Mouse (Mus musculus) hindbrain, embryonic 11.5 days (tissue): ENCODE data around the gene Atl1. TPM values are rescaled to one million over a fixed set of nuclear protein-coding genes. Genes with fewer than 3 reads are reported as not detected.
A peak's percentile ranks its signal among the peaks of the same experiment; 100 is the strongest.

Experiments used
- ATAC-seq: fragments of 200-750 bp; cut with Nextera tagmentation; 2 replicates; pipeline ENCODE4 v1.8.0; 2017; ENCODE audit warnings: mild to moderate bottlenecking, moderate TSS enrichment, moderate library complexity; ENCODE audit not compliant: low FRiP score
- DNase-seq: peaks from one replicate; pipeline ENCODE4 v3.0.0-alpha.2; 2015; ENCODE audit warnings: low spot score
- H3K27ac ChIP-seq: fragments of 300-500 bp; sonication (generic); 2 replicates; pipeline ENCODE4 v1.5.1; 2014; ENCODE audit warnings: mild to moderate bottlenecking, low read depth, low read length
- H3K27me3 ChIP-seq: fragments of 300-500 bp; sonication (generic); 2 replicates; pipeline ENCODE4 v1.6.1; 2014; ENCODE audit warnings: mild to moderate bottlenecking, low read length, moderate library complexity, mixed read lengths; ENCODE audit not compliant: control insufficient read depth, insufficient read depth
- H3K36me3 ChIP-seq: fragments of 300-500 bp; sonication (generic); 2 replicates; pipeline ENCODE4 v1.6.1; 2014; ENCODE audit warnings: mild to moderate bottlenecking, low read length, moderate library complexity, mixed read lengths; ENCODE audit not compliant: control insufficient read depth, insufficient read depth
- H3K4me1 ChIP-seq: fragments of 300-500 bp; sonication (generic); replicated peaks from 2 replicates; pipeline ENCODE4 v1.6.1; 2014; ENCODE audit warnings: low read length, mixed read lengths; ENCODE audit not compliant: control insufficient read depth, insufficient read depth
- H3K4me2 ChIP-seq: fragments of 300-500 bp; sonication (generic); replicated peaks from 2 replicates; pipeline ENCODE4 v1.6.1; 2014; ENCODE audit warnings: mild to moderate bottlenecking, low read depth, low read length
- H3K4me3 ChIP-seq: fragments of 300-500 bp; sonication (generic); 2 replicates; pipeline ENCODE4 v1.5.1; 2014; ENCODE audit warnings: low read depth, low read length
- H3K9ac ChIP-seq: fragments of 300-500 bp; sonication (generic); 2 replicates; pipeline ENCODE4 v1.6.1; 2014; ENCODE audit warnings: low read depth, low read length
- H3K9me3 ChIP-seq: fragments of 300-500 bp; sonication (generic); 2 replicates; pipeline ENCODE4 v1.6.1; 2016; ENCODE audit warnings: low read length; ENCODE audit not compliant: control insufficient read depth
- WGBS: fragments of 180-500 bp; shearing (Covaris S2); extraction: QIAGEN DNeasy Blood & Tissue Kit; methylation state at CpG from one replicate; pipeline ENCODE4 v1.1.7; 2014; 5-methylcytosine and 5-hydroxymethylcytosine counted together
- polyA plus RNA-seq: library from polyadenylated mRNA; unstranded; fragments of >200 nt; fragmentation: Nextera tagmentation; extraction: Ambion mirVana; gene quantifications from 2 replicates; pipeline ENCODE4 v1.2.1, GENCODE M21; 2014

The Atl1 gene
- polyA plus RNA-seq, 1 experiment from 2014 or later = 54.7 TPM

GRCm38 (mm10) chr12:69973666-69974065 is 81.3 kb downstream of the Atl1 start:
- H3K4me1 ChIP-seq = no peaks in the 10 kb centered on the region
- no peak for DNase-seq
- ATAC-seq = no peak

GRCm38 (mm10) chr12:69976688-69977087 is 84.3 kb downstream of the Atl1 start:
- H3K9ac ChIP-seq = no peak overlapping the region
- no peaks in the 10 kb centered on the region for H3K9me3 ChIP-seq
- no peaks in the 10 kb centered on the region for H3K27me3 ChIP-seq
- H3K4me1 ChIP-seq = no peaks in the 10 kb centered on the region
- ATAC-seq = no peak
- DNase-seq = no peak
- H3K4me3 ChIP-seq = no peak overlapping the region
- no peak overlapping the region for H3K27ac ChIP-seq
- H3K36me3 ChIP-seq = no peaks in the 10 kb centered on the region
- H3K4me2 ChIP-seq = no peak overlapping the region
- 89% methylated on average over 6 of the region's 6 CpGs for WGBS

More at GRCm38 (mm10) chr12:69973666-69974065, 81.3 kb downstream of the Atl1 start:
- Histone ChIP-seq H3K4me3 (no peak overlapping the region), H3K27ac (no peak overlapping the region), H3K36me3 (no peaks in the 10 kb centered on the region), H3K9ac (no peak overlapping the region), H3K27me3 (no peaks in the 10 kb centered on the region), H3K4me2 (no peak overlapping the region), H3K9me3 (no peaks in the 10 kb centered on the region)

- Histone ChIP-seq H3K9ac (no peak overlapping the region), H3K4me1 (no peaks in the 10 kb centered on the region), H3K27ac (no peak overlapping the region), H3K27me3 (no peaks in the 10 kb centered on the region), H3K9me3 (no peaks in the 10 kb centered on the region), H3K36me3 (no peaks in the 10 kb centered on the region), H3K4me2 (no peak overlapping the region), H3K4me3 (no peak overlapping the region)
- WGBS = 78% methylated on average over 9 of the region's 9 CpGs
- DNase-seq (no peak), ATAC-seq (no peak)
Observed at GRCm38 (mm10) chr12:69977376-69977998, 85.1 kb downstream of the Atl1 start.

DNA sequence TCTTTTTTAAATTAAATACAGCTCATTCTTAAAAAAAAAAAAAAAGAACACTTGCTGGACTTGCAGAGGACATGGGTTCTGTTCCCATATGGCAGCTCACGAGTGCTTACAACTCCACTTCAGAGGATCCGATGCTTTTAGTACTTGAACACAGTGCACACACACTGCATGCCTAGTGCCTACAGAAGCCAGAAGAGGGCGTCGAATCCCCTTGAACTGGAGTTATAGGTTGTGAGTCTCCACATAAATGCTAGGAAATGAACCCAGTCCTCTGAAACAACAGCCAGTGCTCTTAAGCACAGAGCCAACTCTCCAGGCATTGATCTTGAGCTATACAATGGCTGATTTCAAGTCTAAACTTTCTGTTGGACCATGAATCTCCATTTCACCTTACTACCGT is 90.5 kb downstream of the Atl1 start:
- Histone ChIP-seq H3K9me3 (no peaks in the 10 kb centered on the region), H3K4me1 (0 out of 2 replicates have a peak, but pooled peaks cover 2% of the 10 kb centered on the region), H3K9ac (no peak overlapping the region), H3K4me3 (no peak overlapping the region), H3K36me3 (no peaks in the 10 kb centered on the region), H3K4me2 (no peak overlapping the region), H3K27ac (no peak overlapping the region), H3K27me3 (no peaks in the 10 kb centered on the region)
- ATAC-seq (no peak), DNase-seq (peak; percentile 40)
- WGBS = 78% methylated on average over 5 of the region's 5 CpGs

GRCm38 (mm10) chr12:69985546-69985945 is 93.1 kb downstream of the Atl1 start:
- Histone ChIP-seq H3K4me3 (peak overlapping the region; percentile 84), H3K27me3 (no peaks in the 10 kb centered on the region), H3K4me1 (0 out of 2 replicates have a peak, but pooled peaks cover 2% of the 10 kb centered on the region), H3K27ac (no peak overlapping the region), H3K4me2 (peak overlapping the region; percentile 72), H3K36me3 (no peaks in the 10 kb centered on the region), H3K9me3 (no peaks in the 10 kb centered on the region), H3K9ac (peak overlapping the region; percentile 92; the same call in 1 of the 2 replicates)
- ATAC-seq (no peak), DNase-seq (no peak)
- WGBS = 46% methylated on average over 4 of the region's 4 CpGs

GRCm38 (mm10) chr12:69986241-69986762 is 93.9 kb downstream of the Atl1 start:
- H3K4me3 ChIP-seq = peak overlapping the region; percentile 84
- peak overlapping the region; percentile 72 for H3K4me2 ChIP-seq
- ATAC-seq (peak; percentile 62), DNase-seq (peak; percentile 58)
- H3K9ac ChIP-seq = peak overlapping the region; percentile 92
- peak overlapping the region; percentile 89 for H3K27ac ChIP-seq
- under 1% methylated on average over 35 of the region's 36 CpGs for WGBS
- H3K27me3 ChIP-seq = no peaks in the 10 kb centered on the region
- no peaks in the 10 kb centered on the region for H3K36me3 ChIP-seq
- no peaks in the 10 kb centered on the region for H3K9me3 ChIP-seq
- 0 out of 2 replicates have a peak, but pooled peaks cover 2% of the 10 kb centered on the region for H3K4me1 ChIP-seq

DNA sequence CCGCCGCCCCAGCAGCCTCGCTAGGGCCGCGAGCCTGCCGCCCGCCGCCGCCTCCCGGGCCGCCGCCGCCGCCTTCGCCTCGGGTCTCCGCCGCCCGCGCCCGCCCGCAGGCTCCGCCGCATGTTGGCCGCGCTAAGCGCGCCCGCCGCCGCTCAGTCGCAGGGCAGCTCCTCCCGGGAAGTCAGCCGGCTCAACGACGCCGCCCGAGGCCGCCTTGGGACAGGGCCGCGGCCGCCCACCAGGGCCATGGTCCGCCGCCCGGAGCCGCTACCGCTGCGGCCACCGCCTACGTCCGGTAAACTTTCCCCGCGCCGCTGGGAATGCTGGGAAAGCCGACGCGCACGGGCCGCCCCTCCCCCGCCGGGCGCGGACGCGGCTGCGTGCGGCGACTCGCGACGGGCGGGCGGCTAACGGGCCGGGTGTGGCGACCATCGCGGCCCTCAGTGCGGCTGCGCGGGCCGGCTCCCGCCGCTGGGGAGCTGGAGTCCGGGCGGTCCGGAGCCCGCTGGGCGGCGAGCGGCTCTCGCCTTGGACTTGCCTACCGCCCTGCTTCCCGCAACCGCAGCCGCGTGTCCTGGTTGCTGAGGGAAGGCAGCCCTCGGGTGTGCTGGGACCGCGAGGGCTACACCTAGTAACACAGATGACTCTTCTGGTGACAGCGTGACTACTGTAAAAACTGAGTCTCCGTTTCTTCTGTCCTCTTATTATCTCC is 94.5 kb downstream of the Atl1 start, which contains the start of gene Sav1:
Gene Sav1 (minus strand): TSS at position 217 of the 712 bp plus-strand sequence.
- Histone ChIP-seq H3K36me3 (no peaks in the 10 kb centered on the region), H3K4me3 (peak within 1 kb of the TSS; percentile 84), H3K4me1 (0 out of 2 replicates have a peak, but pooled peaks cover 2% of the 10 kb centered on the region), H3K9ac (peak within 1 kb of the TSS; percentile 92), H3K9me3 (no peaks in the 10 kb centered on the region), H3K4me2 (peak within 1 kb of the TSS; percentile 72), H3K27me3 (no peaks in the 10 kb centered on the region), H3K27ac (peak within 1 kb of the TSS; percentile 89)
- ATAC-seq = peak; percentile 95
- under 1% methylated on average over 75 of the region's 102 CpGs for WGBS
- DNase-seq = peak; percentile 92

GRCm38 (mm10) chr12:69995382-69995781 is 103.0 kb downstream of the Atl1 start:
- Histone ChIP-seq H3K4me3 (no peak overlapping the region), H3K9me3 (no peaks in the 10 kb centered on the region), H3K27ac (no peak overlapping the region), H3K36me3 (no peaks in the 10 kb centered on the region), H3K4me2 (no peak overlapping the region), H3K27me3 (no peaks in the 10 kb centered on the region), H3K4me1 (no peaks in the 10 kb centered on the region), H3K9ac (no peak overlapping the region)
- DNase-seq (no peak), ATAC-seq (no peak)
- WGBS = 71% methylated on average over 3 of the region's 3 CpGs
